Mouse (Mus musculus) lung, embryonic 16.5 days (tissue): ENCODE measurements around the gene 6430550D23Rik. TPM values are rescaled to one million over a fixed set of nuclear protein-coding genes. Genes with fewer than 3 reads are reported as not detected.
A peak's percentile ranks its signal among the peaks of the same experiment; 100 is the strongest.

Source experiments
- ATAC-seq: fragments of 200-750 bp; cut with Nextera tagmentation; 2 replicates; pipeline ENCODE4 v1.8.0; 2017; ENCODE audit warnings: low read depth, mild to moderate bottlenecking, moderate library complexity
- H3K27ac ChIP-seq: fragments of 300-500 bp; sonication (generic); 2 replicates; pipeline ENCODE4 v1.5.1; 2014; ENCODE audit warnings: mild to moderate bottlenecking, control low read depth, low read length
- H3K27me3 ChIP-seq: fragments of 300-500 bp; sonication (generic); 2 replicates; pipeline ENCODE4 v1.6.1; 2014; ENCODE audit warnings: low read depth, low read length, mixed read lengths; ENCODE audit not compliant: control insufficient read depth, insufficient read depth
- H3K36me3 ChIP-seq: fragments of 300-500 bp; sonication (generic); 2 replicates; pipeline ENCODE4 v1.6.1; 2014; ENCODE audit warnings: low read length; ENCODE audit not compliant: control insufficient read depth, insufficient read depth
- H3K4me1 ChIP-seq: fragments of 300-500 bp; sonication (generic); replicated peaks from 2 replicates; pipeline ENCODE4 v1.6.1; 2014; ENCODE audit warnings: low read length, mixed read lengths; ENCODE audit not compliant: control insufficient read depth, insufficient read depth
- H3K4me2 ChIP-seq: fragments of 300-500 bp; sonication (generic); 2 replicates; pipeline ENCODE4 v1.6.1; 2014; ENCODE audit warnings: low read depth, low read length, control low read depth
- H3K4me3 ChIP-seq: fragments of 300-500 bp; sonication (generic); 2 replicates; pipeline ENCODE4 v1.5.1; 2014; ENCODE audit warnings: mild to moderate bottlenecking, low read length, control low read depth
- H3K9ac ChIP-seq: fragments of 300-500 bp; sonication (generic); 2 replicates; pipeline ENCODE4 v1.6.1; 2014; ENCODE audit warnings: low read length, control low read depth
- H3K9me3 ChIP-seq: fragments of 300-500 bp; sonication (generic); 2 replicates; pipeline ENCODE4 v1.6.1; 2016; ENCODE audit warnings: low read length; ENCODE audit not compliant: control insufficient read depth
- WGBS: fragments of 180-500 bp; shearing (Covaris S2); extraction: QIAGEN DNeasy Blood & Tissue Kit; methylation state at CpG from one replicate; pipeline ENCODE4 v1.1.7; 2014; 5-methylcytosine and 5-hydroxymethylcytosine counted together
- polyA plus RNA-seq: library from polyadenylated mRNA; unstranded; fragments of >200 nt; fragmentation: Nextera tagmentation; extraction: Ambion mirVana; gene quantifications from 2 replicates; pipeline ENCODE4 v1.2.1, GENCODE M21; 2015

6430550D23Rik gene
- polyA plus RNA-seq, 1 experiment from 2014 or later: 1.5 TPM

DNA sequence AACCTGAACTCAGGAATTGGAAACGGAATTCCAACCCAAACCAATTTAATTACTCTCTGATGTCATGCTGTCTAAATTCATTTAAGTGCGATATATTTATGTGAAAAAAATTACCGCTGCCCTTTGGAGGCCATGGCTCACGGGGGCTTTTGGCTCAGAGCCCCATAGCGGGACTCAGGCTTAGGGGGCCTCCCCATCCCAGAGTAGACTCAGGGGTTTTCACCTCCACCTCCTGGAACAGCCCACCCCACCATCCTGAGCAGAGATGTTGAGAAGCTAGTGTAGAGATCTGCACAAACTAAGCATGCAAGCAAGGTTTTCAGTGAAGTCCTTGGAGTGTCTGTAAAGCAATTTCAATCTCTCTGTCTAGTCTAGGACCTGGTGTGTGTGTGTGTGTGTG lies 62.2 kb downstream of the 6430550D23Rik start:
- Histone ChIP-seq H3K4me2 (no peak overlapping the region), H3K36me3 (no peaks in the 10 kb centered on the region), H3K9me3 (no peaks in the 10 kb centered on the region), H3K27me3 (peaks cover 7% of the 10 kb centered on the region), H3K27ac (no peak overlapping the region), H3K4me3 (no peak overlapping the region), H3K9ac (no peak overlapping the region), H3K4me1 (peaks cover 17% of the 10 kb centered on the region)
- 53% methylated on average over 5 of the region's 5 CpGs for WGBS
- ATAC-seq: no peak

GRCm38 (mm10) chr2:155945124-155945523 lies 62.7 kb downstream of the 6430550D23Rik start, which contains the start of gene Gdf5:
Gene Gdf5, minus strand, starts transcription at chr2:155945367.
- Histone ChIP-seq H3K4me2 (peak within 1 kb of the TSS; percentile 13; the same call in 1 of the 2 replicates), H3K9ac (peak within 1 kb of the TSS; percentile 11; the same call in 1 of the 2 replicates), H3K27me3 (peaks cover 7% of the 10 kb centered on the region), H3K4me3 (no peak within 1 kb of the TSS), H3K9me3 (no peaks in the 10 kb centered on the region), H3K27ac (no peak within 1 kb of the TSS), H3K36me3 (no peaks in the 10 kb centered on the region), H3K4me1 (peaks cover 17% of the 10 kb centered on the region)
- no peak for ATAC-seq
- 34% methylated on average over 13 of the region's 13 CpGs for WGBS

GRCm38 (mm10) chr2:155944685-155945084 lies 63.1 kb downstream of the 6430550D23Rik start:
- Histone ChIP-seq H3K4me3 (no peak overlapping the region), H3K4me1 (peaks cover 17% of the 10 kb centered on the region), H3K36me3 (no peaks in the 10 kb centered on the region), H3K27ac (no peak overlapping the region), H3K9ac (no peak overlapping the region), H3K9me3 (no peaks in the 10 kb centered on the region), H3K27me3 (peaks cover 3% of the 10 kb centered on the region; the same call in 1 of the 2 replicates), H3K4me2 (peak overlapping the region; percentile 13; the same call in 1 of the 2 replicates)
- 68% methylated on average over 4 of the region's 4 CpGs for WGBS
- ATAC-seq: no peak

GRCm38 (mm10) chr2:155943463-155943862 lies 64.3 kb downstream of the 6430550D23Rik start:
- H3K9me3 ChIP-seq: no peaks in the 10 kb centered on the region
- no peaks in the 10 kb centered on the region; the same call in 1 of the 2 replicates for H3K27me3 ChIP-seq
- peak overlapping the region; percentile 16; the same call in 1 of the 2 replicates for H3K9ac ChIP-seq
- ATAC-seq: no peak
- no peak overlapping the region for H3K4me3 ChIP-seq
- H3K4me2 ChIP-seq: no peak overlapping the region; the same call in 1 of the 2 replicates
- H3K4me1 ChIP-seq: peaks cover 17% of the 10 kb centered on the region
- WGBS: 11% methylated on average over 8 of the region's 8 CpGs
- no peak overlapping the region for H3K27ac ChIP-seq
- no peaks in the 10 kb centered on the region for H3K36me3 ChIP-seq

GRCm38 (mm10) chr2:155941697-155942442 lies 65.9 kb downstream of the 6430550D23Rik start:
- 57% methylated on average over 40 of the region's 40 CpGs for WGBS
- H3K4me3 ChIP-seq: no peak overlapping the region
- peaks cover 11% of the 10 kb centered on the region; the same call in 1 of the 2 replicates for H3K4me1 ChIP-seq
- no peak overlapping the region for H3K9ac ChIP-seq
- peak; percentile 84 for ATAC-seq
- H3K4me2 ChIP-seq: no peak overlapping the region
- no peaks in the 10 kb centered on the region for H3K9me3 ChIP-seq
- 0 out of 2 replicates have a peak overlapping the region, but pooled peaks have one; percentile 10 for H3K27ac ChIP-seq
- no peaks in the 10 kb centered on the region for H3K36me3 ChIP-seq
- H3K27me3 ChIP-seq: no peaks in the 10 kb centered on the region; the same call in 1 of the 2 replicates

DNA sequence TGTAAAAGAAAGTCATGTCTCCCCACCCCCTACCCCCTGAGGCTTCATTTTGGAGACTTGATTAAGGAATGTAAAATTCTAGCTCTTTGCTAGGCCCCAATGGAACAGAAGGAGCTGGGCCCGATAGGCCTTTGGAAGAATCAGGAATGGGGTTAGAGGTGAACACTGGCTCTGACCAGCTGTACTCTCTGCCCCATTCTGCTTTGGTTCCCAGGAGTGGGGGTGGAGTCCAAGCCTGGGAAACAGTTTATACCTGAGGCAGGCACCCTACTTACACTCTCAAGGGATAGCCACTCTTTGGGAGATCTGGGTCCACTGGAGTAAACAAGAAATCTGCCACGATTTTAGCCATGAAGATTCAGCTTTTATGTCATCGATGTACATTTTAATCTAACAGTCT lies 67.1 kb downstream of the 6430550D23Rik start, which contains the start of gene Gm15557:
TSS of gene Gm15557 (plus strand) at position 48 of the 400 bp plus-strand sequence.
- H3K27ac ChIP-seq: no peak within 1 kb of the TSS
- H3K9ac ChIP-seq: no peak within 1 kb of the TSS
- H3K4me2 ChIP-seq: no peak within 1 kb of the TSS
- no peaks in the 10 kb centered on the region for H3K36me3 ChIP-seq
- no peak for ATAC-seq
- WGBS: 91% methylated on average over 3 of the region's 3 CpGs
- H3K4me1 ChIP-seq: peaks cover 11% of the 10 kb centered on the region; the same call in 1 of the 2 replicates
- H3K27me3 ChIP-seq: no peaks in the 10 kb centered on the region; the same call in 1 of the 2 replicates
- no peak within 1 kb of the TSS for H3K4me3 ChIP-seq
- H3K9me3 ChIP-seq: no peaks in the 10 kb centered on the region

DNA sequence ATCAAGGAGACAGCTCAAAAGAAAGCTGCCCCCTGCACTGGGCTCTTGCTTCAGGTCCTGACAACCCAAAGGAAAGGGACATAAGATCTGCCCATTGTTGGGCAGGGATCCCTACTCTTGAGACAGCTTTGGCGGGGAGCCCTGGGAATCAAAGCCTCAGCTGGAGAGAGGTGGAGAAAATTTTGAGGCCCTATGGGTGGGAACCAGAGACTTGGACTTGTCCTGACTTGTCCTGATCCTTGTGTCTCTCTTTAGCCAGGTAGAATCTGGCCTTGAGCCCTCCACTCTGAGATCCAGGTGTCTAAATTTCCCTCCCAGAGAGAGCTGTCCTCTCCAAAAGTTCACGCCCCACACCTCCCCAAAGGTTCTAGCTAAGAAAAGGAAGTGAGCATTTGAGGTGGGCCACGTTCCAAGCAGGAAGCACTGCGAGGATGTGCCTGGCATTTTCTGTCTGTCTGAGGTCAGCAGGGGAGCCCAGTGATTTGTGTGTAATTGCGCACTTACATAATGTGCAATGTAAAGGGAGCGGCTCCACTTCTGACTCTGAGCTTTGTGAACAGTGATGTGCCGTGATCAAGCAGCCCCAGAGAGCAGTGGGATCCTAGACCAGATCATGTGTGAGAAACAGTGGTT lies 67.8 kb downstream of the 6430550D23Rik start:
- H3K36me3 ChIP-seq: no peaks in the 10 kb centered on the region
- H3K27me3 ChIP-seq: no peaks in the 10 kb centered on the region; the same call in 1 of the 2 replicates
- H3K4me1 ChIP-seq: peaks cover 11% of the 10 kb centered on the region; the same call in 1 of the 2 replicates
- no peak overlapping the region for H3K27ac ChIP-seq
- 66% methylated on average over 7 of the region's 7 CpGs for WGBS
- ATAC-seq: no peak
- H3K9me3 ChIP-seq: no peaks in the 10 kb centered on the region
- H3K4me3 ChIP-seq: no peak overlapping the region
- H3K9ac ChIP-seq: no peak overlapping the region
- no peak overlapping the region for H3K4me2 ChIP-seq

- H3K9ac ChIP-seq: peak within 1 kb of the TSS; percentile 75
- peaks cover 7% of the 10 kb centered on the region for H3K4me1 ChIP-seq
- peak within 1 kb of the TSS; percentile 61 for H3K4me2 ChIP-seq
- H3K27ac ChIP-seq: peak within 1 kb of the TSS; percentile 90
- ATAC-seq: peak; percentile 98
- H3K27me3 ChIP-seq: no peaks in the 10 kb centered on the region
- under 1% methylated on average over 38 of the region's 38 CpGs for WGBS
- no peaks in the 10 kb centered on the region for H3K36me3 ChIP-seq
- H3K9me3 ChIP-seq: no peaks in the 10 kb centered on the region
- peak within 1 kb of the TSS; percentile 80 for H3K4me3 ChIP-seq
These were observed 78.0 kb downstream of the 6430550D23Rik start, which contains the start of gene Uqcc1 for GRCm38 (mm10) chr2:155929531-155930442. Gene Uqcc1, minus strand, starts transcription at chr2:155930310.
